Mouse (Mus musculus): ENCODE data around the gene Mlst8.

GRCm38 (mm10) chr17:24462932-24463331 lies 15.9 kb downstream of the Mlst8 start:
- no peak for TF ChIP-seq GATA1 (IDR thresholded peaks at IDR 0.05; ENCODE audit: low read length)
- no peak for TF ChIP-seq TAL1 (IDR thresholded peaks at IDR 0.05; ENCODE audit: low read length)

Data from erythroblast, embryonic 14.5 days (primary cell).